Mouse (Mus musculus) thymus, adult 2 months (tissue): ENCODE measurements around the gene St6gal1.

ENCODE experiments used
- CTCF ChIP-seq: fragments of 200-500 bp; IDR thresholded peaks from 2 replicates; pipeline ENCODE4 v1.5.1; 2012; ENCODE audit warnings: mild to moderate bottlenecking, control low read depth, low read length, moderate library complexity, borderline replicate concordance; ENCODE audit not compliant: control insufficient read depth, poor library complexity, insufficient read depth; ENCODE audit errors: extremely low read depth
- POLR2A ChIP-seq: fragments of 200-500 bp; IDR thresholded peaks from 2 replicates; pipeline ENCODE4 v1.6.1; 2012; ENCODE audit warnings: mild to moderate bottlenecking, low read length, control low read depth, moderate library complexity; ENCODE audit not compliant: control insufficient read depth, poor library complexity, insufficient read depth; ENCODE audit errors: extremely low read depth

GRCm38 (mm10) chr16:23298441-23298840 lies 73.9 kb downstream of the St6gal1 start:
- no peak for TF ChIP-seq CTCF
- TF ChIP-seq POLR2A = no peak
